Mouse (Mus musculus) heart, adult 11 months (tissue): Measurements from ENCODE around the gene Narf.
A peak's percentile ranks its signal among the peaks of the same experiment; 100 is the strongest.

Experiments
- DNase-seq: peaks from one replicate; pipeline ENCODE4 v3.0.0; 2022

Narf gene

GRCm38 (mm10) chr11:121236564-121237344 lies at the start of gene Narf:
Narf (plus strand) TSS chr11:121237253.
- peak; percentile 100 for DNase-seq

- peak; percentile 93 for DNase-seq
These were observed 47.4 kb upstream of the Narf start for GRCm38 (mm10) chr11:121189681-121190080.

- DNase-seq, result no peak
These were observed 44.3 kb upstream of the Narf start for GRCm38 (mm10) chr11:121192742-121193141.

DNA sequence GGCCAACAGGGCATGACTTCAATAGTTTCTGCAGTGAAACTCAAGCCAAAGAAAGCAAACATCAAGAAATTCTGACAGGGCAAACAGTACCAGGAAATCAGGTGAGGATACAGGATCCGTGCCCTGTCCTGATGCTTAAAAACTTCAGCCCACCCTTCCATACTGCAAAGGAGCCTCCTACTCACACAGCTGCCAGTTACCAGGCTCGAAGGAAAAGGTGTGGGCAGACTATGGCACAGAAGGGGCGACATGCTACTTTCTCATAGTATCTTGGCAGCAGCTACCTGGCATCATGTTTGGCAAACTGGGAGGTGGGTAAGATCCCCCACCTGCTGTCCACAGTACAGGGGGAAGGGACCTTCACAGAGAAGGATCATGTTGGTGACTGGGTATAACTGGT lies 43.6 kb upstream of the Narf start:
- DNase-seq, result no peak

- no peak for DNase-seq
These were observed 38.4 kb upstream of the Narf start for GRCm38 (mm10) chr11:121198622-121199021.

DNA sequence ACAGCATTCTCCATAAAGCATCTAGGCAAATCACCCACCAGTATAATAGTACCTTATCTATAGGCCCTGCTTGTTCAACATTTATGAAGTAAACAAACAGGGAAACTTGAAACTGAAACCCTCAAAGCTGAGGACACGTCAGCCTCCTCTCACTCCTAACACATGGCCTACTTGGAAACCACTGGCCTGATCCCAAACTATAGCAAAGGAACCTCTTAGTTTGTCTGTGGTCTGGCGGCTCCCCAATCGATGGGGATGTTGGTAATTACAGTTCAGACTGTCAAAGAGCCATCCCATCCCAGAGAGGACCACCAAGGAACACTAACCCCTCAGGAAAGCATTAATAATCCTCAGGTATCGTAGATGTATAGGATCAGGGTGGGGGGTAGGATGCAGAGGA lies 37.2 kb upstream of the Narf start:
- DNase-seq, result no peak

- DNase-seq, result no peak
These were observed 36.3 kb upstream of the Narf start for GRCm38 (mm10) chr11:121200781-121201180.

DNA sequence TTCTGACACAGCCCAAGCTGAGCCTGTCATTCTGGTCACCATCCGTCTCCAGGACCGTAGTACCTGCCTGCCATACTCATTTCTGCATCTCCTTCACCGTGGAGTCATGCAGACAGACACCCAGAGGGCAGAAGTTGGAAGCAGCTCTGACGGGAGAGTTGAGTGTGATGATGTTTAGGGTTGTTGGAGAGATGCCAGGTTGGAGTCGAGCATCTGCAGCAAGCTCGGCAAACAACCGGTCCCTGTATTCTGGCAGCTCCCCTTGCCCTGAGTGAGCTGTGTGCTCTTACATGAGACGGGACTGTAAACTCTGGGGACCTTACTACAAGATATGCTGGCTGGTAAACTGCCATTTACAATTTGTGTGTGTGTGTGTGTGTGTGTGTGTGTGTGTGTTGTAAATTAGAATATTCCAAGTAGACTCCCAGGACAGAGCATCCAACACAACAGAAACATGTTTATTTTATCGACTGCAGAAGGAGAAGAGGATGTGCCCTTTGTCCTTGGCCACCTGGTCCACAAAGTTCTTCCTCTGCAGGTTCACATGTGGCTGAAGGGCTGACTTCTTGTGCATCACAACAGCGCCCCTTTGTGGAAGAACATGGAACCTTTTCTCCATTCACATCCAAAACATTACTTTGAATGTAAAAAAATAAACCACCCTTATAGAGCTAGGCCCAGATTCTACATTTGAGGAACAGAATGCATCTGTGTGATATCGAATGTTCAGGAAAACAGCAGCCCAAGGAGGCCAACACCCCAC lies 35.4 kb upstream of the Narf start:
- DNase-seq, result no peak

DNA sequence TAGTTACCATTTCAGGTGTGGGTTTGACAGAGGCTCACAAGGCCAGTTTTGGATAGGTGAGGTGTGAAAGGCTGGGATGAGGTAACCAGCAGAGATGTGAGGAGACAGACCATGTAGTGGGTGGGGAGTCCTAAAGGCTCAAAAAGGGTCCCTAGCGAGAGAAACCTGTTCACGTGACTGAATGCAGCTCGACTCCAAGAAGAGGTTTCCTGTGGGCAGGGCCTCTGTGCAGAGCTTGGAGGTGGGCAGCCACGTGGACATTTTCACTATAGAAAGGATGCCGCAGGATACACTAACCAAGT lies 33.2 kb upstream of the Narf start:
- DNase-seq, result no peak

- DNase-seq, result peak; percentile 100
These were observed 32.7 kb upstream of the Narf start, which contains the start of the genes Hexdc and Ogfod3 for GRCm38 (mm10) chr11:121204161-121205006. Hexdc (plus strand) TSS chr11:121204433. Ogfod3 (minus strand) TSS chr11:121204711.

DNA sequence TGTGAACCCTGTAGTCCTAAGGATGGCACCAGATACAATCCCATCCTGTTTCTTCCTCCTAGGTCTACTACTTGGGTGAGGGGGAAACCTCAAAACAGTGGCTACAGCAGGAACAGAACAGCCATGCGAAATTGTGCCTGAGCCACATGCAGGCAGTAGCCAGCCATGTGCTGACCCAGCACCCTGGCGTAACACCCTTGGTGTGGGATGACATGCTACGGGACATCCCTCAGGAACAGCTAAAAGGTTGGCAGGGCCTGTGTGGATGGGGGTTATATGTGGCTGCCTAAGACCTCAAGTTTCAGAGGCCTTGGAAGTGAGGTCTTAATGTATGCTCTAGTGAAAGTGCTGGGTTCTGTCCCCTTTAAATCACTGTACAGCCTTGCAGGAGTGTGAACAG lies 20.2 kb upstream of the Narf start:
- DNase-seq, result no peak

DNA sequence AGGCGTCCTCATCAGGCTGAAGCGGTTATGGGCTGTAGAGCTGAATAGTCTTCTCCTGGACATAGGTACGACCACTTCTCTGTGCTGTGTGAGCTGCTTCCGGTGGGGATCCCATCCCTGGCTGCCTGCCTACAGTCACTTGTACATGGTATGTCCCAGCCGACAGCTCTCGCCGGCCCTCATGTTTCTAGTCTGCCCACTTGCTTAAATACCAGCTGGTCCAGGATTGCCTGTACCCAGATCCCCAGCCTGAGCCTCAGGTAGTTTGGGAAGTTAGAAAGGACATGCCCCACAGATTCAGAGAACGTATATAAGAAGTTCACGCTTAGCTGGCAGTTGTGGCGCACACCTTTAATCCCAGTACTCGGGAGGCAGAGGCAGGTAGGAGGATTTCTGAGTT lies 17.3 kb upstream of the Narf start:
- peak; percentile 87 for DNase-seq

DNA sequence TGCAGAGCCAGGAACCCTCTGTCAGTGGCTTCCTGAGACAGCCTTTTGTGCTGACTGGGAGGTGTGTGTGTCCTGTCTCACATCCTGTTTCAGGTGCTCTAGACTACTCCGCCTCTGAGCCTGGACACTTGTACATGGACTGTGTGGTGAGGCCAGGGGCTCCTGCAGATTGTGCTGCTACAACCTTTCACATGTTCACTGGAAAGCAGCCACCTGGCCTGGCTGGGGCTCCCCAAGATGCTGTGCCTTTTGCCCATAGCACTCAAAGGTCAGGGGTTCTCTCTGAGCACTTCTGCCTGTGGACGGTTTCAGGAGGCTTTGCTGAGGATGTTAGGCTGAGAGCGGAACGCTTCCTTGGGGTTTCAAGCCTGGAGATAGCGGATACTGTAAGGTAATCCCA lies 16.3 kb upstream of the Narf start:
- DNase-seq, result peak; percentile 86

GRCm38 (mm10) chr11:121221321-121222010 lies 15.6 kb upstream of the Narf start:
- DNase-seq, result peak; percentile 82

DNA sequence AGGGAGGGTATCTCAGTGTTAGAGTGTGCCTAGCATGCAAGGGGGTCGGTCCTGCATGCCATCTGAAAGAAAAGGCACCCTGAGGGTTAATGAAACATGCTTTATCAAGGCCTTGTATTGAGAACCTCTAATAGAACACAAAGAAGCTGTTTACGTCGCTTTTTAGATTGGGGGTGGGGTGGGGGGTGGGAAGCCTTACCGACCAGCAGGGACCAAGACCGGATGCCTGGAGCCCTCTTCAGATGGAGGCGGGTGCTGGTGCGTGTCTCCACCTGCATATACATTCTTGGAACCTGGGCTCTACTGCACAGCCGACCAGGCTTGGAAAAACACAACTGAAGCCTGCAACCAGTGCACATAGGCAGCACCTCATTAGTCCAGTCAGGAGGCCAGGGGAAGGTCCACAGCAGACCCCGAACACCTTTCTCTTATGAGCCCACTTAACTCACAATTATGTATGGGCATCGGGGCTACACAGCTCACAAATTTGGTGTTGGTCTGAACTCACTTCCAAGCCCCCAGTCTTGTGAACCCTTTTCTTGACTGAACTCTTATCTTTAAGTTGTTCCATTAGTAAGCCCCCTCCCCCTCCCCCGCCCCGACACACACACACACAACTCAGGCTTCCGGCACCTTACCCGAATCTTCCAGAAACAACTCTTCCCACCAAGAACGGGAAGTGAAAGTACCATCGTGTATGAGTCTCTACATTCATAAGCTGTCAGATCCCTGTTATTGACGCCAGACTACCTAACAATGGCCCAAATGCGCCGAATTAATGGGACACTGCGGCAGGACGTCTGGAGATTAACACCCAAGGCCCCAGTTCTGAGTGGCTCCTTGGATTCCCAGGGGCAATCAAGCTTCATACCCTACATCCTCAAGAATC lies 8.7 kb upstream of the Narf start:
- peak; percentile 91 for DNase-seq

- DNase-seq, result peak; percentile 99
These were observed 8.0 kb upstream of the Narf start, which contains the start of gene Cybc1 for GRCm38 (mm10) chr11:121229018-121229439. Cybc1 (minus strand) TSS chr11:121229322.

- no peak for DNase-seq
These were observed 5.9 kb upstream of the Narf start for GRCm38 (mm10) chr11:121231191-121231590.

DNA sequence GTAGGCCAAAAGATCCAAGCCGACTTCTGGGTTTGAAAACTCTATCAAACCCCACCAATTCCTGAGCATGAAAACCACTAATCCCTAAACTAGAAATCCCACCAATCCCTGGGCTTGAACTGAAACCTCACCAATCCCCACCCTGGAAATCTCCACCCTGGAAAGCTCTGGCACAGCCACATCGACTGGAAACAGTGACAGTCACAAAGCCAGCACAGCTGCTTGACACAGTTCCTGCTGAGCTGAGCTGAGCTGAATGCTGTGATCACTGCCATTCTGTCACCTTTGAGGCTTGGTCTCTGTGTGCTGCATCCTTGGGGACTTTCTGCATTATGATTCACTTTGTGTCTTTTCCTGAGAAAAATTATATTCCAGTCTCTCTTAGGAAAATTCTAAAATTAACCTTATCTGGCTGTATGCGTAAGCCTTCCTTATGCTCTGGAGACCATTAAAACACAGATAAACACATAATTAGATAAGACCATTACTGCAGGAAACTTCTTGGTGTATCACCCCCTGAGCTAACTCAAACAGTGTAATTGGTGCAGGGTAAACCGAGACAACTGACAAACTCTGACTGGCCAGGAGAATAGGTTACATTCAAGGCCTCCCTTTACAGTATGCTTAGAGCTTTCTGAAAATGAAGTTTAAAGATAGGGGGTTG lies 5.3 kb upstream of the Narf start:
- DNase-seq, result peak; percentile 95

DNA sequence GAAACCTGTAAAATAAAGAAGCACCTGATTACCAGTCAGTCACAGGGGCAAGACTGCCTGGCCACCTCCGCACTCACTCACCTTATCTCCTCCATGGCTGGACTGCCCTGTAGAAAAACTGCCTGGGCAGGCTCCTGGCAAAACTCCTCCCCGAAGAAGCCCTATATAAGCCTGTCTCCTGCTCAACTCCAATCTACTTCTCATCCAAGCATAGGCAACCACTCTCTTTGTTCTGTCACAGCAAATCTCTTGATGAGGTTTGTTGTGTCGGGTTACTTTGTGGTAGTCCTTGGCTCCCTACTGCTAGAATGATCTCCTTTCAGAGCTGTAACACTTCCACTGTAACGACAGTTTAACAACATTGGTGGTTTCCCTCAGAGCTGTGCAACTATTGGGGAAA lies 4.3 kb upstream of the Narf start:
- DNase-seq, result no peak

DNA sequence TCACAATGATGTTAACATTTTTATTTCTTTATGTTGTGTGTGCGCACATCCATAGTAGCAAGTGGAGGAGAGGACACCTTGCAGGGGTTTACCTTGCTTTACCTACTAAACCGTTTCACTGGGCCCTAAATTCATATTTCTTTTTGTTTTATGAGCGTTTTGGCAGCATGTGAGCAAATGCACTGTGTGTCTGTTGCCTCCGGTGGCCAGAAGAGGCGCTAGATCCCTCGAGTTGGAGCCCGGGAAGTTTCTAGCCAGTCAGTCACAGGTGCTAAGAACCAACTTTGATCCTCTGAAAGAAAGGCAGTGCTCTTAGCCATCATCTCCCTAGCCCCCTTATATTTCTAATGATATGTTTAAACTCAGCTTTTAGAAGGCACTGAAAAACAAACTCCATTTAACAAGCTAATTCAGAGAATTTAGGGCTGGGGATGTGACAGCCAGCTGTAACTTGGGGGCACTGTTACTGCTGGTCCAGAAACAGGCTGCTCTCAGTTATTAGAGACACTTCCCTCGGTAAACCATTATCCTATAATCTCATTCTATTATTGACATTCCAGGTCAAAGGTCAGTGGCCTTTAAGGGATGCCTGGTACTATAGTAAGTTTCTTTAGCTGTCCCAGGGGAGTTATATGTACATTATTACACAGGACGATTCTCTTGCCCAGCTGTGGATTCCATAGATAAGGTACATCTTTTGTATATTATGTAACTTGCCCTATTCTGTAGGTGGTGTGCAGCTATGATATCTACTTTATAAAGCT lies 1.4 kb upstream of the Narf start:
- no peak for DNase-seq
